In the genomic region with DNA sequence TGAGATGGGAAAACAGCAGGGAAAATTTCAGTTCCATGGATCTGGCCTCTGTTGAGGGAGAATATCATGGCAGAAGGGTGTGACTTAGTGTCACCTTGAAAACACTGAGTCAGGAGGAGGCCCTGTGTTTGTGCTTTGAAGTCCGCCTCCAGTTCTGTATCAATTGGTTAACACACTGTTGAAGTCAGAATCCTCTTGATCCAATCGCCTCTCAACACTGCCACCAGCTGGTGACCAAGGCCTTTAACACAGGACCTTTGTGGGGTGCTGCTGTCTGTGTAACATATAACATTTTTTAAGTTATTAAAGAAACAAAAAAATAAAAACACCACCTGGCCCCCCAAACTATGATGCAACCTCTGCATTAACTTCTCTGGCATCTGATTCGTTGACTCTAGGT, we compare ENCODE assay signal across 8 mouse cellular contexts. TPM values are rescaled to one million over a fixed set of nuclear protein-coding genes. Genes with fewer than 3 reads are reported as not detected.
A peak's percentile ranks its signal among the peaks of the same experiment; 100 is the strongest.
DNase-seq lines count a peak whose midpoint lies in the region; ATAC-seq lines count a peak whose summit lies in the region.

No protein-coding gene starts in this region.

- no peak overlapping the region for H3K4me3 ChIP-seq in lung, embryonic 15.5 days

- H3K36me3 ChIP-seq in lung, embryonic 15.5 days = no peaks in the 10 kb centered on the region

- DNase-seq in gastrocnemius, adult 18-20 months (ENCODE audit: low spot score) = peak; percentile 53
- no peak for DNase-seq in gastrocnemius, postnatal 25 days
- DNase-seq in urinary bladder, adult 18-20 months (ENCODE audit: low spot score in 2 of 2) = peak; percentile 29 to 39
- DNase-seq in urinary bladder, postnatal 4 days (ENCODE audit: low spot score in 2 of 2) = no peak
- DNase-seq in cerebellum, adult 8-10 months = peak; percentile 27
- DNase-seq in thymus, postnatal 0 days (ENCODE audit: low spot score) = peak; percentile 46

- no peaks in the 10 kb centered on the region for H3K4me1 ChIP-seq in lung, embryonic 15.5 days

- no peaks in the 10 kb centered on the region for H3K9me3 ChIP-seq in lung, embryonic 15.5 days

- H3K27ac ChIP-seq in lung, embryonic 15.5 days = no peak overlapping the region

- H3K4me2 ChIP-seq in lung, embryonic 15.5 days = no peak overlapping the region

- H3K9ac ChIP-seq in lung, embryonic 15.5 days = no peak overlapping the region

- WGBS in lung, embryonic 15.5 days = 25% methylated on average over 3 of the region's 3 CpGs

- H3K27me3 ChIP-seq in lung, embryonic 15.5 days = no peaks in the 10 kb centered on the region

- ATAC-seq in inflammation-experienced regulatory T-cells, adult 6 months = peak; percentile 98
- 0 out of 2 replicates have a peak, but pooled peaks have one; percentile 27 for ATAC-seq in lung, embryonic 15.5 days (ENCODE audit: borderline replicate concordance, extremely low read depth, low FRiP score, low TSS enrichment)

RNA-seq across cellular contexts. Expression of gene Twf1, which starts 11.7 kb away (rescaled TPM):
- total RNA-seq in gastrocnemius, adult 18-20 months (2021) = 1 to 10 TPM; 5.1 to 8.2 TPM
- 10 to 100 TPM in 1 of 2 experiments, 1 to 10 TPM in 1; 9.6 to 10.5 TPM for total RNA-seq in gastrocnemius, postnatal 25 days (2021)
- 10 to 100 TPM; 55.1 to 60.8 (median 58.3) TPM for polyA plus RNA-seq in inflammation-experienced regulatory T-cells, adult 6 months (2017; shearing (Covaris generic))
- polyA plus RNA-seq in lung, embryonic 15.5 days (2015; fragmentation: Nextera tagmentation; extraction: Ambion mirVana) = 86.1 and 88.7 TPM in 2 replicates
- polyA plus RNA-seq in thymus, postnatal 0 days (2015; fragmentation: Nextera tagmentation; extraction: Ambion mirVana) = 54.7 and 61.6 TPM in 2 replicates

RNA-seq across cellular contexts. Expression of gene Tmem117, which starts 27.7 kb away (rescaled TPM):
- 10 to 100 TPM; 15.6 to 19.1 TPM for total RNA-seq in gastrocnemius, adult 18-20 months (2021)
- 10 to 100 TPM; 18.2 to 22.8 TPM for total RNA-seq in gastrocnemius, postnatal 25 days (2021)
- polyA plus RNA-seq in inflammation-experienced regulatory T-cells, adult 6 months (2017; shearing (Covaris generic)) = under 1 TPM in 1 of 3 experiments, not detected in 2; 0.20 TPM
- polyA plus RNA-seq in lung, embryonic 15.5 days (2015; fragmentation: Nextera tagmentation; extraction: Ambion mirVana) = 3.7 and 3.8 TPM in 2 replicates
- polyA plus RNA-seq in thymus, postnatal 0 days (2015; fragmentation: Nextera tagmentation; extraction: Ambion mirVana) = 0.55 TPM in 2 replicates

RNA-seq across cellular contexts. Expression of gene Irak4, which starts 57.9 kb away (rescaled TPM):
- 1 to 10 TPM; 1.8 to 2.3 TPM for total RNA-seq in gastrocnemius, adult 18-20 months (2021)
- 1 to 10 TPM; 3.0 to 3.8 TPM for total RNA-seq in gastrocnemius, postnatal 25 days (2021)
- 10 to 100 TPM; 33.4 to 36.6 (median 35.7) TPM for polyA plus RNA-seq in inflammation-experienced regulatory T-cells, adult 6 months (2017; shearing (Covaris generic))
- polyA plus RNA-seq in lung, embryonic 15.5 days (2015; fragmentation: Nextera tagmentation; extraction: Ambion mirVana) = 8.3 and 9.9 TPM in 2 replicates
- 8.7 and 8.9 TPM in 2 replicates for polyA plus RNA-seq in thymus, postnatal 0 days (2015; fragmentation: Nextera tagmentation; extraction: Ambion mirVana)

RNA-seq across cellular contexts. Expression of gene Pus7l, which starts 58.0 kb away (rescaled TPM):
- total RNA-seq in gastrocnemius, adult 18-20 months (2021) = 1 to 10 TPM; 1.4 to 1.5 TPM
- total RNA-seq in gastrocnemius, postnatal 25 days (2021) = 1 to 10 TPM; 1.1 to 1.5 TPM
- 10 to 100 TPM in 1 of 3 experiments, 1 to 10 TPM in 2; 6.7 to 10.6 (median 9.8) TPM for polyA plus RNA-seq in inflammation-experienced regulatory T-cells, adult 6 months (2017; shearing (Covaris generic))
- polyA plus RNA-seq in lung, embryonic 15.5 days (2015; fragmentation: Nextera tagmentation; extraction: Ambion mirVana) = 7.9 and 8.7 TPM in 2 replicates
- 9.6 and 10.4 TPM in 2 replicates for polyA plus RNA-seq in thymus, postnatal 0 days (2015; fragmentation: Nextera tagmentation; extraction: Ambion mirVana)

Comparison
In these comparisons a context has a peak if more than half of its experiments do, and no peak if none do; other contexts are left out.
1. DNase-seq: peak in gastrocnemius, adult 18-20 months (single experiment), urinary bladder, adult 18-20 months (2 of 2), cerebellum, adult 8-10 months (single experiment) and thymus, postnatal 0 days (single experiment); none in gastrocnemius, postnatal 25 days (single experiment) and urinary bladder, postnatal 4 days (0 of 2).